Comparison of ENCODE assay signal across 18 mouse cellular contexts in the genomic region with DNA sequence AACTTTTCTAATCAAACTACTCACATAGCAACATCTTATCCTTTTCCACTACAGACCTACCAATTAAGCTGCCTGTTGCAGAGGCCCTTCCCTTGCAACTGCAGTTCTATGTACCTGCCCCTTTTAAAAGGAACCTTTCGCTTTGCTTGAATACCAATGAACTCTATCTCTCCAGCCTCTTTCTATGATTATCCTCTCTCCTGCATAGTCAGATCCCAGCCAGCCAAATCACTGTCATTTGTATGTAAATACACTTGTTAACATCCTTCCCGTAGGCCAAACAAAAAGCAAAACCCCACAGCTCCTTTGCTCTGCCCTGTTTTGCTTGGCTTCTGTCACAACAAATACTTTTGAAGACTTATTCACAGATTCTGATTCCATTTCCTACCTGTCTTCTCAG.
"Had no signal": no experiment of that assay in that cellular context is flagged by ENCODE, and none has a peak within 500 bp of the region (broad histone marks: within the 10 kb centered on the region; RNA-seq: fewer than 3 reads in every experiment).

No protein-coding gene starts in this region.

- H3K36me3 ChIP-seq: midbrain, embryonic 10.5 days; midbrain, embryonic 12.5 days; neural tube, embryonic 13.5 days; neural tube, embryonic 15.5 days had no signal

- DNase-seq: lung, adult 18-20 months; lung, embryonic 14.5 days; lung, postnatal 10 days; lung, postnatal 4 days; midbrain, embryonic 14.5 days; retina, postnatal 1 day; right cerebral cortex, adult 18-20 months; right cerebral cortex, postnatal 25 days; right cerebral cortex, postnatal 4 days; spleen, adult 18-20 months; thymus, adult 18-20 months; thymus, postnatal 14 days; thymus, postnatal 36 days had no signal

- H3K27me3 ChIP-seq: midbrain, embryonic 12.5 days; neural tube, embryonic 13.5 days; neural tube, embryonic 15.5 days had no signal

- H3K9ac ChIP-seq: lung, embryonic 14.5 days; midbrain, embryonic 12.5 days; neural tube, embryonic 13.5 days; neural tube, embryonic 15.5 days had no signal

- H3K4me1 ChIP-seq: midbrain, embryonic 12.5 days; neural tube, embryonic 13.5 days had no signal

- H3K27ac ChIP-seq: midbrain, embryonic 10.5 days; midbrain, embryonic 12.5 days; neural tube, embryonic 13.5 days; neural tube, embryonic 15.5 days had no signal

- H3K4me3 ChIP-seq: midbrain, embryonic 10.5 days; midbrain, embryonic 12.5 days; myocyte; neural tube, embryonic 13.5 days; neural tube, embryonic 15.5 days had no signal

- H3K9me3 ChIP-seq: midbrain, embryonic 10.5 days; midbrain, embryonic 12.5 days; neural tube, embryonic 13.5 days; neural tube, embryonic 15.5 days had no signal

- H3K4me2 ChIP-seq: lung, embryonic 14.5 days; midbrain, embryonic 12.5 days; neural tube, embryonic 13.5 days; neural tube, embryonic 15.5 days had no signal
